Mouse (Mus musculus) C3H10T1/2 (cell line): ENCODE measurements around the gene Rad17. TPM values are rescaled to one million over a fixed set of nuclear protein-coding genes. Genes with fewer than 3 reads are reported as not detected.

ENCODE experiments used
- polyA plus RNA-seq, 2 experiments: library from polyadenylated mRNA; unstranded; fragments of >200 nt; fragmentation: generic; extraction: Trizol; gene quantifications; one replicate each; pipeline ENCODE4 v1.2.1; 2012; ENCODE audit warnings: missing spikeins in 2 of 2

Gene Rad17
- polyA plus RNA-seq, result 1 to 10 TPM in 1 of 2 experiments, under 1 TPM in 1; 0.62 to 3.4 TPM

GRCm38 (mm10) chr13:100650550-100651438 is at the start of gene Rad17, which contains the start of gene Ak6:
TSS of gene Rad17 (minus strand) at chr13:100651051.
TSS of gene Ak6 (plus strand) at chr13:100650979.

GRCm38 (mm10) chr13:100669291-100670022 is 18.6 kb upstream of the Rad17 start, which contains the start of gene Ccdc125:
TSS of gene Ccdc125 (plus strand) at chr13:100669717.

DNA sequence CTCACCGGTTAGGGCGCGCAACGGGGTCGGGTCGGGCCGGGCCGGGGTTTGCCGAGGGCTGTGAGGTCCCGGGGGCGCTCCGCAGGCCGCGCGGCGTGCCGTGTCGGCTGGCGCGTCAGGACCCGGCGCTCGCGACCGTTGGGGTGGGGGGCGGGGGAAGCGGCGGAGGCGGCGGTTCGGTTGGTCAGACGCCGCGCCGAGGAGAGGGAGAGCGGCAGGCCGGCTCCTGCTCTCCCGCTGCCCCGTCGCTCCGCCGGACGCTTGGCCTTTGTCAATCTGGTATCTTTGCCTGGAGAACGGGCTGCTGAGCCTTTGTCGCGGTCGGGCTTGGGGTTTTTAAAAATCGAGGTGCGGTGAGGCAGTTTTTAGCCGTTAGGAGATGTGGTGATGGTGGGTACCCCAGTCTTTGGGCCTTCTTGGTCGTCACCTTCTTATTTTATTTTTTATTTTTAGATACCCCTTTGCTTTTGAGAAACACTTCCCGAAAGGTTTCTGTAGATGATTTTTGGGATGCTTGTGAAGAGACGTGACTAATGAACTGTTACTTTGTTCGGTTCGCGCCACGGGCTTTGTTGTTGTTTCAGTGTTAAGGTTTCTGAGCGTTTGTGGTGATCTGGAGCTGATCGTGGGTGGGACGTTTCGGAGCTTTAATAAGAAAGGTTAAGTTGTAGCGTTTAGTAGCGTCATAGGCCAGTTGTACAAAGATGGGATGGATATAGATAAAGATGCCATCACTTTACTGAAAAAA is 762 bp upstream of the Rad17 start, which contains the start of gene Taf9:
Gene Taf9, plus strand, starts transcription at position 141 of the 748 bp plus-strand sequence.

DNA sequence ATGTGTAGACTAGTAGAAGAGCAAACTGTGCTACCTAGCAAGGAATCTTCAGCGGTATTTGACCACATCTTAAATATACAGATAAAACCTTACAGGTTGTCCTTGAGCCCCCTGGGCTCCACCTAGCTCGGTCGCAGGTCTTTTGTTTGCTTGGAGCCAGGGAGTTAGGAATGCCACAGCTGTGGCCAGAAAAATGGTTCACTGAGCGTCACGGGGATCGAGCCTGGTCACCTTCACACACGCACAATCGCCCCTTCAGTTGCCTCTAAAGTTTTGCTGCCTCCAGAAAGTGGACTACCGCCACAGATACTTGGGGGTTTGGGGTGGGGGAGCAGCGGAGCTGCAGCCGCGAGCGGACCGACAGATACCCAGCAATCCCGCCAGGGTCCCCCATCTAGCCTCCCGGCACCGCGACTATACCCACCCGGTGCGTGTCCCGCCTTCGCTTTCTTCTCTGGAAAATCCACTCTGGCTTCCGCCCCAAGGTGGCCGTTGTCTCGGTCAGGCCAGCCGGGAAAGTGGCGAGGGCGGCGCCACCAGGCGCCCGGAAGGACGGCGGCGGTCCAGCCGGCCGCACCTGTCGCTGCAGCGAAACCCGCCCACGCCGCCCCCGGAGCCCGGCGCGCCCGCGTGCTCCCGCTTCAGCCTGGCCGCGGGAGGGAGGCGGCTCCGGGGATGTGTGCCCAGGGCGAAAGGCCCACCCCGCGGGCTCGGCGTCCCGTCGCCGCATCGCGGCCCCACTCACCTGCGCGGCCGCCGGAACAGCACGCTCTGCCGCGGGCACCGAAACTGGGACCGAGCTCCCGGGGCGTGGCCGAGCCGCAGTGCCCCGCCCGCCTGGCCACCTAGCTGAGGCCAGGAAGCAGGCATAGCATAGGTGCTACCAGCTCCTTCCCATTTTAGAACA is 34.4 kb downstream of the Rad17 start, which contains the start of gene Marveld2:
Gene Marveld2, minus strand, starts transcription at position 791 of the 907 bp plus-strand sequence.

Other genes starting within 250 kb of the Rad17 start
- gene Naip1, start 198.2 kb downstream of the Rad17 start, polyA plus RNA-seq, result under 1 TPM in 1 of 2 experiments, not detected in 1; 0.02 TPM
- 10 to 100 TPM in 1 of 2 experiments, 1 to 10 TPM in 1; 1.3 to 12.3 TPM for gene Gtf2h2, start 158.5 kb downstream of the Rad17 start, polyA plus RNA-seq
- gene Ocln, start 98.3 kb downstream of the Rad17 start, polyA plus RNA-seq, result not detected
- under 1 TPM in 1 of 2 experiments, not detected in 1; 0.05 TPM for gene Marveld2, start 34.1 kb downstream of the Rad17 start, polyA plus RNA-seq
- gene Ak6, start 72 bp downstream of the Rad17 start, polyA plus RNA-seq, result 10 to 100 TPM; 21.5 to 75.0 TPM
- 1 to 10 TPM in 1 of 2 experiments, under 1 TPM in 1; 0.95 to 6.8 TPM for gene Taf9, start 528 bp upstream of the Rad17 start, polyA plus RNA-seq
- under 1 TPM; 0.02 to 0.12 TPM for gene Ccdc125, start 18.7 kb upstream of the Rad17 start, polyA plus RNA-seq
- gene Cdk7, start 79.9 kb upstream of the Rad17 start, polyA plus RNA-seq, result 10 to 100 TPM in 1 of 2 experiments, 1 to 10 TPM in 1; 3.5 to 20.1 TPM
- 100 to 1,000 TPM; 112 to 125 TPM for gene Mrps36, start 93.6 kb upstream of the Rad17 start, polyA plus RNA-seq
- gene Cenph, start 124.8 kb upstream of the Rad17 start, polyA plus RNA-seq, result 10 to 100 TPM in 1 of 2 experiments, 1 to 10 TPM in 1; 7.1 to 12.2 TPM
- gene Ccnb1, start 135.5 kb upstream of the Rad17 start, polyA plus RNA-seq, result 10 to 100 TPM; 22.2 to 86.0 TPM
- 10 to 100 TPM in 1 of 2 experiments, 1 to 10 TPM in 1; 3.2 to 19.2 TPM for gene Slc30a5, start 182.4 kb upstream of the Rad17 start, polyA plus RNA-seq